Mouse (Mus musculus) right cerebral cortex, postnatal 10 days (tissue): ENCODE results near the gene A230050P20Rik.

Experiments used
- DNase-seq, 2 experiments: peaks; one replicate each; pipeline ENCODE4 v3.0.0; 2021; ENCODE audit warnings: low spot score in 2 of 2

A230050P20Rik gene

GRCm38 (mm10) chr9:20873521-20873920 lies 5.1 kb downstream of the A230050P20Rik start:
- peak; percentile 33 for DNase-seq

GRCm38 (mm10) chr9:20875021-20875790 lies 6.8 kb downstream of the A230050P20Rik start:
- peak; percentile 37 to 52 for DNase-seq

GRCm38 (mm10) chr9:20876318-20877117 lies 8.1 kb downstream of the A230050P20Rik start:
- peak; percentile 33 to 46 for DNase-seq

DNA sequence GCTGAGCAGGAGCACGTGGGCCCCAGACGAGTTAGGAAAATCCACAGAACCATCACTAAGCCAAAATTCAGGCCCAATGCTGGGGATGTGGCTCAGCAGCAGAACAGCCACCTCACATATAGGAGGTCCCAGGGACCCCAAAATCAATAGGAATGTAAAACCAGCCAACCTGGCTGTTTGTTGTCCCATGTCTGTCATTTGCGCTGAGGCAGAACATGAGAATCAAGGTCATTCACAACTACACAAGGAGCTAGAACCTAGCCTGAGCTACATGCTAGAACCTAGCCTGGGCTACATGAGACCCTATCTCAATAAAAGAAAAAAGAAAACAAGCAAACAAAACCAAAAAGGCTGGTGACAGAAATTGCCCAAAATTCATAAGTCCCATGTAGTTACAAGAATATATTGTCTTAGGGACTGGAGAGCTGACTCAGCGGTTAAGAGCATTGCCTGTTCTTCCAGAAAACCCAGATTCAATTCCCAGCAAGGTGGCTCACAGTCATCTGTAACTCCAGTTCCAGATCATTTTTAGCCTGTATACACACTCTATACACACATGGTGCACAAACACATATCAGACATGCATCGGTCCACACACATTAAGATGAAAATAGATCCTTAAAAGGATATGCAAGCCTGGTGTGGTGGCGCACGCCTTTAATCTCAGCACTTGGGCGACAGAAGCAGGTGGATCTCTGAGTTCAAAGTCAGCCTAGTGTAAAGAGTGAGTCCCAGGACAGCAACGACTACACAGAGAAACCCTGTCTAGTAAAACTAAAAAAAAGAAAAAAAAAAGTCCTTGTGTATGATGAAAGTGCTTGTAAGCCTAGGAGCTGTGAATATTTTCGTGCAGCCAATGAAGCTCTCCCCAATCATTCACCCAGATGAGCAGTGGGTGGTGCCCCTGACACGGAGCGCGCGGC lies 8.9 kb downstream of the A230050P20Rik start:
- peak in 1 of 2 experiments; percentile 36 for DNase-seq

- DNase-seq, result peak; percentile 100
These were observed 9.7 kb downstream of the A230050P20Rik start for GRCm38 (mm10) chr9:20878041-20878709.

GRCm38 (mm10) chr9:20878710-20879065 lies 10.2 kb downstream of the A230050P20Rik start:
- DNase-seq, result peak in 1 of 2 experiments; percentile 59

- peak; percentile 30 to 53 for DNase-seq
These were observed 10.8 kb downstream of the A230050P20Rik start, which contains the start of gene Angptl6 for GRCm38 (mm10) chr9:20879097-20879792. Angptl6 (minus strand) TSS chr9:20879727.

- no peak for DNase-seq
These were observed 18.1 kb downstream of the A230050P20Rik start for GRCm38 (mm10) chr9:20886563-20886962.

GRCm38 (mm10) chr9:20887191-20887590 lies 18.7 kb downstream of the A230050P20Rik start:
- no peak for DNase-seq

DNA sequence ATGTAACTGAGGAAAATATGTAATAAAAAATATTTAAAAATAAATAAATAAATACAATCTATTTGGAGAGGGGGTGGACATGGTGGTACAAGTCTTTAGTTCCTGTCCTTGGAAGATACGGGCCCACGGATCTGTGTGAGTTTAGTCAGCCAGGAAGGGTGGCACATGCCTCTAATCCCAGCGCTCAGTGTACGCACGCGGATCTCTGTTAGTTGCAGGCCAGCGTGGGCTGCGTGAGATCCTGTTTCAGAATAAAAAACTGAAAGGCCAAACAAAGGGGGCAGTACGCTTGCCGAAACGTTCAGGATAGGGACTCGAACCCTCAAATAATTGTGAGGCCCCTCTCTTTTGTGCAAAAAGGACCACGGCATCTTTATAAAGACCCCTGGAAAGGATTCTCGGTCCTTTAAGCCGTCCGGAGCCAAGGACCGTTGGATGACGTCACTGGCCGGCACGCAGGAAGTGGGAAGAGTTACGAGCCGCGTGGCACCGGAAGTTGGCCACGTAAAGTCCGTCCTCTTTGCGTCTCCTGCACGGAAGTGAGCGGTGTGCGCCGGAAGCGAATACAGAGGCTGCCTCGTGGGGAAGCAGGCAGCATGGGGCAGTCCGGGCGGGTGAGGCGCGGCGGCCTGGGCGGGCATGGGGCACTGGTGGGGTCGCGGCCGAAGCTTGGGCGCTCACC lies 19.4 kb downstream of the A230050P20Rik start, which contains the start of gene Ppan:
Gene Ppan (plus strand): TSS at position 472 of the 682 bp plus-strand sequence.
- DNase-seq, result peak; percentile 98

GRCm38 (mm10) chr9:20888386-20888765 lies 19.9 kb downstream of the A230050P20Rik start:
- DNase-seq, result no peak

- peak in 1 of 2 experiments; percentile 28 for DNase-seq
These were observed 21.0 kb downstream of the A230050P20Rik start for GRCm38 (mm10) chr9:20889185-20890141.

- DNase-seq, result peak in 1 of 2 experiments; percentile 17
These were observed 22.0 kb downstream of the A230050P20Rik start for GRCm38 (mm10) chr9:20890411-20890810.

GRCm38 (mm10) chr9:20891339-20892103 lies 23.1 kb downstream of the A230050P20Rik start:
- peak in 1 of 2 experiments; percentile 25 for DNase-seq

- peak in 1 of 2 experiments; percentile 20 for DNase-seq
These were observed 23.7 kb downstream of the A230050P20Rik start for GRCm38 (mm10) chr9:20892104-20892653.

DNA sequence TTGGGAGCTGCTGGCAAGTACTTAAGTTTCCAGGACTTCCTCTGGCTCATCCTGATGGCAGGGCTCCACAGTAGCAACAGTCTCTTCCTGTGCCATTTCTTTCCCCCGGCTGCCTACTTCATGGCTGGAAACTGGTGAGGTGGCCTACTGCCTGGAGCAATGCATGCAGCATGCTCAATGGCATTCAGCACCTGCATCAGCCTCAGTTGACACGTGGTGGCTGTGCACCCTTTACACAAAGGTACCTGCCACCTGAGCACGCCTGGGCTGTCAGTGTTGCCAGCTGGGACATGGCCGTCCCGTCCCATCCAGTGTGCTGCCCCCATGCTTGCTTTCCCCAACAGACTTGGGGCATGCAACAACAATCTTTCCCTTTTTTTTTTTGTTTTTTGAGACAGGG lies 24.6 kb downstream of the A230050P20Rik start:
- DNase-seq, result peak in 1 of 2 experiments; percentile 23

- peak in 1 of 2 experiments; percentile 25 for DNase-seq
These were observed 25.3 kb downstream of the A230050P20Rik start for GRCm38 (mm10) chr9:20893590-20894343.
